Mouse (Mus musculus) layer of hippocampus, postnatal 25 days (tissue): ENCODE results near the gene Ndel1. TPM values are rescaled to one million over a fixed set of nuclear protein-coding genes. Genes with fewer than 3 reads are reported as not detected.

Experiments
- DNase-seq, 2 experiments: peaks; one replicate each; pipeline ENCODE4 v3.0.0; 2022; ENCODE audit warnings: mixed read lengths in 2 of 2, low spot score in 1 of 2; ENCODE audit errors: extremely low spot score in 1 of 2
- total RNA-seq, 2 experiments: library from RNA; stranded (reverse); gene quantifications; 2 replicates each; pipeline ENCODE4 v1.2.3; 2021

Ndel1 gene
- total RNA-seq, 2 experiments from 2014 or later: 88.5 to 90.3 TPM

DNA sequence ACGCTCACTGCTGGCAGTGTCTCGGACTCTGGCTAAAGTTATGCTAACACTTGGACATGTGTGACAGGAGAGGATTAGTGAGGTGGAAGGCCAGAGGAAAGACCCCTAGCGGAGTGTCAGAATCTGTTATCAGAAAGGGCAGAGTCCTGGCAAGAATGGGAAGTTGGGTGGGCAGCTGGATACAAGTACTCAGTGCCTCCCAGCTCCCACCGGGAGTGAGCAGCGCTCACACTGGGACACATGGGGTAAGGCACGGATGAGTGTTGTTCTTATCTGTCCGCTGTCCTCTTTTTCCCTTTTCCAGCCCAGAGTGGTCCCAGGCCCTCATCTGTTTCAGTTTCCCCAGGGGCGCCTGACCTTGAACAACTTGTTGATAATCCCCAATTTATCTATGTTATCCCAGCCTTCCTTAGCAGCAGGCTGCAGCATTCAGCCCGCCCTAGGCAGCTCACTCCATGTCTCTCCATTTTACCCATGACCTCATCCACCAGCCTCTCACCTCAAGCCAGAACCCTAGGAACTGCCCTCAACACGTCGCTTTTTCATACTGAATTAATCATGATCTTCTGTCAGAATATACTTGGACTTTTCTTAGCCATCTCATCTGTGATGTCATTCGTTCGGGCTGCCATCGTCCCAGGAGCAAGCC lies 91.1 kb downstream of the Ndel1 start:
- DNase-seq: no peak

DNA sequence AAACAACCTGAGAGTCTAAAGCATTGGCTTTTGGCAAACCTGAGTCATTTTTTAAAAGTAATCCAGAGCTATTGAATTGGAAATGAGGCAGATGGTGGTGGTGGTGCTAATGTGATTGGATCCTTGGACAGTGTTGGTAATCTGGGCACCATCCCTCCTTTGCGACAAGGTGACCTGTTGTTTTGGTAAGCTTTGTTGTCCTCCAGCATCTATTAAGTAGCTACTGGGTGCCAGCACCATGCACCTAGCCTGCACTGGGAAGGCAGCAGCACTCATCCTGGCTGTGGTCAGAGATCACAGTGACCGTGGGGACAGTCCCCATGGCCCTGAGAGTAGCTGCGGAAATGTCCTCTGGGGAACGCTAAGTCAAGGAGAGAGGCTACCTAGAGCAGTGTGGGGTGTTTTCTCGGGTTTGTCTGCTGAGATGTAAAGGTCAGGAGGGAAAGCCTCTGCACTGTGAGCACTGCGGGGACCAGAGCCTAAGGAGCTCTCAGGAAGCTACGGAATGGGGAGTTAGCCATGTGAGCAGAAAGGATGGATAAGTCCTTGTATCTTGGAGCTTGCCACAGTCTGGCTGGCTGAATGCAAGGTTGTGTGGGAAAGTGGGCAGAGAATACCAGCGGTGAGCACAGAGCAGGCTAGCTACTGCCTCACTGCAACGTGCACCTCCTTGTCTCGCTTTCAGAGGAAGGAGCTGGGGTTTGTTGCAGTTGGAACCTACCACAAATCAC lies 91.8 kb downstream of the Ndel1 start:
- no peak for DNase-seq

DNA sequence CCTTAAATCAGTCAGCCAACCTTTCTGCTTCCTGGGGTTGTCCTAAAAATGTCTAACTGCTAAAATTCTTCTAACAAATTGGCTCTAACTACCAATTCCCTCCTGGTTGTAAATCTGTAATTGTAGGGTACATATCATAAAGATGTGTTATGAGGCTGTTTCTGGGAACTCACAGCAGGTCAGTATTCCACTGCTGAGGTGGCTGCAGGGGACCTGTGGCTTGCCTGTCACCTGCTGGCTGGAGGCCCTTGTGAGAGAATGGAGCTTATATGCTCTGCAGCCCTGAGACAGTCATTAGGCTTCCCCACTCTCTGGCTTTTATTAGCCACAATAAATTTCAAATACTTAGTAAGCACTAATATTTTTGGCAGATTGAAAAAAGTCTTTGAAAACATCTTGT lies 92.8 kb downstream of the Ndel1 start:
- DNase-seq: no peak

DNA sequence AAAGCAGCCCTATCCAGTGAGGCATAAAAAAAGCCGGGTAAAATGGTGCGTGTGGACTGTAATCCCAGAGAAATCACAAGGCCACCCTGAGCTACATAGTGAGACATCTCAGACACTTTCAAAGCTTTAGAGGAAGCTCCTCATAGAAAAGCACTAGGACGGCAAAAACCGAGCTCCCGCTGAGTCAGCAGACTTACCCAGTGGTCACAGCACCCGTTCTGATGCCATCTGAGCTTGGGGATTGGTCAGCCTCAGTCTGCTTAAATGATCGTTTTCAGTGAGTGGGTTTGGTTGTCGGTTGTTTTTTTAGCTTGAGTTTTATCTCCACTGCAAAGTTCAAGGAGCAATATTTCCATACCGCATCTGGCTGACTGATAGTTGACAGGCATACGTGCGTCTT lies 93.7 kb downstream of the Ndel1 start:
- no peak for DNase-seq

DNA sequence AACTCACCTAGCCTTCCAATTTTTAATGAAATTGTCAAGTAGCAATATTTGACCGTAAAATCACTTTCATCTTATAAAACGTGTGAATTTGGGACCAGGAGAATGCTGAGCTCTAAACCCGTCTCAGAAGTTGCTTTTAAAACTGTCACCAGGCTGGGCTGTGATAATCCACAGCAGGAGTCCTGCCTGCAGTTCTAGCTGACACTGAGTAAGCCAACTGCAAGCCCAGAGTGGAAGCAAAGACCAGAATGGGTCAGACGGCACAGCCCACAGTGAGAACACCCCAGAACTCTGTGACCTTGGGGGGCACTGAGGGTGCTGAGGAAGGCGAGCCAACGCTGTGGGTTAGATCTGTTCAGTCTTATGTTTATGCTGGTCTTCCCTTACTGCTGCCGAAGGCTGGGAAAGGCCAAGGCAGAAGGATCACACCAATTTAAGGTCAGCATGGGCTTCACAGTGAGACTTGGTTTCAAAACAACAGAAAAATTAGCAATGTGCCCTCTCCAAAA lies 95.5 kb downstream of the Ndel1 start:
- no peak for DNase-seq

Other genes with a start within 250 kb of the Ndel1 start
- 100 to 1,000 TPM; 122 to 139 TPM for gene Myh10, start 180.3 kb downstream of the Ndel1 start, total RNA-seq
- gene Rnf222, start 16.7 kb upstream of the Ndel1 start, total RNA-seq: not detected
- gene Rpl26, start 29.7 kb upstream of the Ndel1 start, total RNA-seq: 100 to 1,000 TPM; 627 to 764 TPM
- gene Odf4, start 55.2 kb upstream of the Ndel1 start, total RNA-seq: not detected
- 1 to 10 TPM; 5.8 to 6.9 TPM for gene Arhgef15, start 85.6 kb upstream of the Ndel1 start, total RNA-seq
- gene Slc25a35, start 96.3 kb upstream of the Ndel1 start, total RNA-seq: 1 to 10 TPM; 4.4 to 7.6 TPM
- gene Rangrf, start 103.3 kb upstream of the Ndel1 start, total RNA-seq: 10 to 100 TPM; 15.1 to 18.1 TPM
- gene Pfas, start 136.6 kb upstream of the Ndel1 start, total RNA-seq: 10 to 100 TPM; 18.9 to 29.3 TPM
- gene Ctc1, start 144.1 kb upstream of the Ndel1 start, total RNA-seq: 10 to 100 TPM; 35.5 to 36.0 TPM
- 1 to 10 TPM in 1 of 2 experiments, under 1 TPM in 1; 0.85 to 1.0 TPM for gene Aurkb, start 173.8 kb upstream of the Ndel1 start, total RNA-seq
- 10 to 100 TPM; 27.4 to 31.4 TPM for gene Borcs6, start 187.9 kb upstream of the Ndel1 start, total RNA-seq
- 10 to 100 TPM; 21.1 to 21.6 TPM for gene Tmem107, start 198.9 kb upstream of the Ndel1 start, total RNA-seq
- 1,000 to 10,000 TPM in 1 of 2 experiments, 100 to 1,000 TPM in 1; 978 to 1,010 TPM for gene Vamp2, start 216.6 kb upstream of the Ndel1 start, total RNA-seq
- 10 to 100 TPM; 70.1 to 89.0 TPM for gene Per1, start 223.4 kb upstream of the Ndel1 start, total RNA-seq
- gene Hes7, start 248.5 kb upstream of the Ndel1 start, total RNA-seq: under 1 TPM; 0.80 to 0.96 TPM